Mouse (Mus musculus): ENCODE data around the gene Ciao2a.

Ciao2a gene

GRCm38 (mm10) chr9:66126456-66127192 lies at the start of gene Ciao2a, which contains the start of gene Snx1:
Gene Ciao2a, plus strand, starts transcription at chr9:66126611.
Gene Snx1, minus strand, starts transcription at chr9:66126587.
- peak; percentile 96 for DNase-seq (ENCODE audit: low read depth, low spot score)

- no peak for DNase-seq (ENCODE audit: low read depth, low spot score)
Measured at GRCm38 (mm10) chr9:66078072-66078471, 48.3 kb upstream of the Ciao2a start.

- DNase-seq (ENCODE audit: low read depth, low spot score), result no peak
Measured at GRCm38 (mm10) chr9:66078493-66078892, 47.9 kb upstream of the Ciao2a start.

- DNase-seq (ENCODE audit: low read depth, low spot score), result no peak
Measured at GRCm38 (mm10) chr9:66080804-66081459, 45.5 kb upstream of the Ciao2a start.

- no peak for DNase-seq (ENCODE audit: low read depth, low spot score)
Measured at GRCm38 (mm10) chr9:66081999-66082398, 44.4 kb upstream of the Ciao2a start.

- no peak for DNase-seq (ENCODE audit: low read depth, low spot score)
Measured at GRCm38 (mm10) chr9:66084171-66084570, 42.2 kb upstream of the Ciao2a start.

- no peak for DNase-seq (ENCODE audit: low read depth, low spot score)
Measured at GRCm38 (mm10) chr9:66087062-66087461, 39.3 kb upstream of the Ciao2a start.

- peak; percentile 87 for DNase-seq (ENCODE audit: low read depth, low spot score)
Measured at GRCm38 (mm10) chr9:66088411-66088810, 38.0 kb upstream of the Ciao2a start.

- DNase-seq (ENCODE audit: low read depth, low spot score), result no peak
Measured at GRCm38 (mm10) chr9:66090593-66091244, 35.7 kb upstream of the Ciao2a start.

- no peak for DNase-seq (ENCODE audit: low read depth, low spot score)
Measured at GRCm38 (mm10) chr9:66091327-66092231, 34.8 kb upstream of the Ciao2a start.

GRCm38 (mm10) chr9:66092664-66093063 lies 33.7 kb upstream of the Ciao2a start:
- no peak for DNase-seq (ENCODE audit: low read depth, low spot score)

- DNase-seq (ENCODE audit: low read depth, low spot score), result no peak
Measured at GRCm38 (mm10) chr9:66101577-66101976, 24.8 kb upstream of the Ciao2a start.

- no peak for DNase-seq (ENCODE audit: low read depth, low spot score)
Measured at GRCm38 (mm10) chr9:66102668-66103067, 23.7 kb upstream of the Ciao2a start.

- no peak for DNase-seq (ENCODE audit: low read depth, low spot score)
Measured at GRCm38 (mm10) chr9:66104601-66105000, 21.8 kb upstream of the Ciao2a start.

GRCm38 (mm10) chr9:66105168-66105567 lies 21.2 kb upstream of the Ciao2a start:
- DNase-seq (ENCODE audit: low read depth, low spot score), result no peak

GRCm38 (mm10) chr9:66109574-66109973 lies 16.8 kb upstream of the Ciao2a start:
- no peak for DNase-seq (ENCODE audit: low read depth, low spot score)

GRCm38 (mm10) chr9:66110126-66110525 lies 16.3 kb upstream of the Ciao2a start:
- DNase-seq (ENCODE audit: low read depth, low spot score), result no peak

GRCm38 (mm10) chr9:66110611-66111379 lies 15.6 kb upstream of the Ciao2a start:
- no peak for DNase-seq (ENCODE audit: low read depth, low spot score)

GRCm38 (mm10) chr9:66114341-66114740 lies 12.1 kb upstream of the Ciao2a start:
- DNase-seq (ENCODE audit: low read depth, low spot score), result no peak

- no peak for DNase-seq (ENCODE audit: low read depth, low spot score)
Measured at GRCm38 (mm10) chr9:66116890-66117289, 9.5 kb upstream of the Ciao2a start.

- DNase-seq (ENCODE audit: low read depth, low spot score), result no peak
Measured at GRCm38 (mm10) chr9:66119498-66119897, 6.9 kb upstream of the Ciao2a start.
